Mouse (Mus musculus) embryo, embryonic 11.5 days (tissue): ENCODE data around the gene Sppl3.

ENCODE experiments used
- DNase-seq: peaks from one replicate; pipeline ENCODE4 v3.0.0-alpha.2; 2012; ENCODE audit warnings: low read depth, low spot score

The Sppl3 gene

DNA sequence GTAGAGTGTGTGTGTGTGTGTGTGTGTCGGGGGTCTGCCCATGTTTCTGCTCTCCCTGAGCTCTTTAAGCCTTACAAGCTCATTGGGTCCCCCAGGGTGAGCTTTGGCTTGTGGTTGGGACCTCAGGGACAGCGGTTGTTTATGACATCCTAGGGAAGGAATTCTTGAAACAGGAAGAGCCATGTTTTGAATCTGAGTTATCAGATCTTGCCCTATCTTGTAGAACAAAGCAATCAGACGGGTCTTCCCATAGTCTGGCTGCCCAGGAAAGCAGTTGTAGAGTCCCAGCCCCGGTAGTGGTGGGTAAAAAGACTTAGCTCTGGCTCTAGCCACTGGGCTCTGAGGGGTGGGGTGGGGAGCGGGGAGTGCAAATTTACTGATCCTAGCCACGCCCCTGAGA, 13.6 kb upstream of the Sppl3 start:
- no peak for DNase-seq

DNA sequence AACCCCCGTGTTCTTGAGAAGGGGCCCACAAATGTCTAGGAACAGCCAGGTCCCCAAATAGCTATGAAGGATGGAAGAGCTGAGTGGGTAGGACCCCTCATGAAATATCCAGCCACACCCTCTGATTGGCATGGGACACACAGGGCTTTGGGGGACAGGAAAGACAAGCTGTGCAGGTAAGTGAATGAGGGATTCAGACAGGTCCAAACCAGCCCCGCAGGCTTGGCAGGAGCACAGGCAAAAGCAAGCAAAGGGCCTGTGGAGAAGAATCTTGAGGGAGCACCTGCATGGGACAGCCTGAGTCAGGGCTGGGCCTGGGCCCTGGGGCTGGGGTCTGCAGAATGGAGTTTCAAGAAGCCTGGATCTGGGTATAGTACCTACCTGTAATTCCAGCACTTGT, 10.4 kb upstream of the Sppl3 start:
- DNase-seq = no peak

DNA sequence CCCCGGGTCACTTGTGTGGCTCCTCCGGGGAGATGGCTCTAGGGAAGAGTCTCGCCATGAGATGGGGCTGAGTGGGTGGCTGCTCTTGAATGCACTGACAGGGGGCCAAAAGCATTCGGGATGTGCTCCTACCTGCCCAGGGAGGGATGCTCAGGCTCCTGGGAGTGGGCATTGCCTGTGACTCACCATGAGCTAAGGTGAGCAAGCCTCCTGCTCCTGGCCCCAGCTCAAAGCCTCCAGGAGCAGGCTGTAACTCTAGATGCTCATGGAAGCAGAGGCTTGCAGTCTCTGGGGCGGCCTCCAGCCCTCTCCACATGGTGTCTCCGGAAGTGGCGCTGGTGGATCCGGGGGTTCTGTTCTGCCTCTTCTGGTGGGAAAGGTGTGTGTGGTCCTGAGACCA, 9.5 kb upstream of the Sppl3 start:
- DNase-seq = no peak

DNA sequence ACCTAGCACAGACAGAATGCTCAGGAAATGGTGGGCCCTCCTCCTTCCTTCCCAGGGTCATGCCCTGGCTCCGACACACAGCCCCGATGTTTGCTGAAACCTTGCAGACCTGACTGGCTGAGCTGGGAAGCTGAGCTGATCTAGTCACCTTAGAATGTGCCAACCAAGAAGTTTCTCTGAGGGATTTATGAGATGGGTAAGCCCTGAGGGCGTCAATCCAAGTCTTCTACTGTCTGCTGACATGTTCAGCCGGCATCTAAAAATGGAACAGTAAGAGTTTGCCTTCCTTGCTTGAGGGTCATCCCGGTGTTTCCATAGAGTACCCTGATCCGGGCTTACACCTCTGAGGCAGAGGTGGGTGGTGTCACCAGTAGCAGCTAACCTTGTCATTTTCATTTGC, 8.2 kb upstream of the Sppl3 start:
- no peak for DNase-seq

DNA sequence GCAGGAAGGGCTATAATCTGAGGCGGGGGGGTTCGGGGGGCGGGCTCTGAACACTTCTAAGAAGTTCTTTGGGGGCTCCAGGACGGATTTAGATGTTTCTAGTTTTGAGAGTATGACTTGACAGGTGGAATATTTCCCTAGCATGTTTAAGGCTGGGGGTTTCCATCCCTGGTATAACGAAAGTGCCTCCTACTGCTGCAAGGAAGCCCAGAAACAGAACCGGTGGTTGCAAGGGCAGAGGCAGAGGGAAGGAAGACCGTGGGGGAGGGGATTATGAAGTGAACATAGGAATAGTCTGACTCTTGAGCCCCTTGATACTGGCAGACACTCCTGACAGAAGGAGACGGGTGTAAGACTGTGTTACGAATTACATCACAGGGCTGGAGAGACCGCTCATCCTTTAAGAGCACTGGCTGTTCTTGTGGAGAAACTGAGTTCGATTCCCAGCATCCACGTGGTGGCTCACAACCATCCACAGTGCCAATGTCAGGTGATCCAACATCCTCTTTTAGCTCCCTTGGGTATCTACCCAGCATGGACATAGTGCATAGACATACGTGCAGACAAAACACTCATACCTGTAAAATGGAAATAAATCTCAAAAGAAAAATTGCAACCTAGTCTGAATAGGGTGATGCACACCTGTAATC, 7.6 kb upstream of the Sppl3 start:
- DNase-seq = no peak

DNA sequence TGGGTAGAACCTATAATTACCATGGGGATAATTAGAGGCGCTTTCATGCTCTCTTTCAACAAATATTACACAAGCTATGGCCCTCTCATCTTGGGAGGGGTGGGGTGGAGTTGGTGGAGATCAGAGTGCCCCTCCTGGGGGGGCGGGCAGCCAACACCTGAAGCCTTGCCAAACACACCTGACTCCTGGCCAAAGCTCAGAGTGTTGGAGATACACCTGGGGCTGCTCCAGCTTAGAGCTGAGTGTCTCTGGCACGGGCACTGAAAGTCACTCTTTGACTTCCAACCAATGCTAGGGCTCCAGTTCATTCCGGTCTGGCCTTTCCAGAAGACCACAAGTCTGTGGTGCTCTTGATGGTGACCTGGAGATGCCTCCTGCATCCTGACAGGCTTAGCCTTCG, 3.2 kb upstream of the Sppl3 start:
- no peak for DNase-seq

DNA sequence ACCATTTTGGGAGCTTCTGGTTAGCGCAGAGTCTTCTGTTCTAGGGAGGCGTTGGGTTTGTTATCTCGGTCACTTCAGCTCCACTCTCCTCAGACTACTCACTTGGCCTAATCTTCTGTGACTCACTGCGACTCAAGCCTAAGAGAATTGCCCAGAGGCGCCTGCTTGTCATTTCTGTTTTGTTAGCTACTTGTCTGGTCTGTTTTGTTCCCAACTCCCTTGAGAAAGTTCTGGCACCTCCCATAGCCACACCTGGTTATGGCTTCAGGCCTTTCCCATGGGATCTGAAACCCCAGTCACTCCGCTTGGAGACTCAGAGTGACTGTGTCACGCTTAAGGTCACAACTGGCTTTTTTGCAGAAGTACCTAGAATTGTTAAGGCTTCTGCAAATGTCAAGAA, 2.6 kb upstream of the Sppl3 start:
- DNase-seq = no peak

DNA sequence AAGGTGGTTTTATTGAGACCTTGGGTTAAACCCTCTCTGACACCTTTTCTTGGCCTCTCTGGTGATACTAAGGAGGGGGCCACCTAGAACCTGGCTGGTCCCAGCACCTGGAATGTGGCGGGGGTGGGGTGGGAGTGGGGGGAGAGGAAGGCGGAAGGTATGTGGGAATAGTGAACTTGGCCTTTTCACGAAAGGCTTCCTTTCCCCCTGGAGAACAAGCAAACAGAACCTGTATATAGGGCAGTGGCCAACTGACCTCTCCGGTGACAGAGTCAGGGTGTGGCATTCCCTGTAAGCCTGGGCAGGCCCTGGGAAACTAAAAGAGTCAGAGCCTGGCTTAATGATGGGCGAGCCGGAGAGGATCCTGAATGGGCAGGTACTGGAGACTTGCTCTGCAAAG, 1.8 kb upstream of the Sppl3 start:
- DNase-seq = no peak

DNA sequence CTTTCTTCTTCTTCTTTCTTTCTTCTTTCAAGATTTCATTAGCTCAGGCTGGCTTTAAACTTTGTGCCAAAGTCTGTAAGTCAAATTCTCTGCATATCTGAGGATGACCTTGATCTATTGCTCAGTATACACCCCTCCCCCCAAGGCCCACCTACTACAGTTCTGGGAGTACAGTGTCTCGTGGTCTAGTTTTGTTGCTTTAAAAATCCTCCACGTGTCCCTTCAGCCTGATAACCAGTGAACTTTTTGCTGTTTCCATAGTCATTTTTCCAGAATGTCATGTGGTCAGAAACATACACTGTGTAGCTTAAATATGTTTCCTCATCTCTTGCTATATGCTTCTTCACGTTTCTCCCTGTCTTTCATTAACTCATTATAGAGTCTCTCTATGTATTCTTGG, 976 bp upstream of the Sppl3 start:
- no peak for DNase-seq

DNA sequence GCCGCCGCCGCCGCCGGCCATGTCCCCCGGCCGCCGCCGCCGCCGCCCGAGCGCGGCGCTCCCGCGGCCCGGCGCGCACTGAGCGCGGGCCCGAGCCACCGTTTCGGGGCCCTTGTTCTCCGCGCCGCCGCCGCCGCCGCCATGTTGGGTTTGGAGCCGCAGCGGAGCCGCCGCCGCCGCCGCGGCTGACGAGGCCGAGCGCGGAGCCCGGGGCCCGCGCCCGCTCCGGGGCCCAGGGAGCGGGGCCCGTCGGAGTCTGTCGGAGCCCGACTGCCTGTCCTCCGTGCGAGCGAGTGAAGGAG, 231 bp downstream of the Sppl3 start:
- DNase-seq = no peak

DNA sequence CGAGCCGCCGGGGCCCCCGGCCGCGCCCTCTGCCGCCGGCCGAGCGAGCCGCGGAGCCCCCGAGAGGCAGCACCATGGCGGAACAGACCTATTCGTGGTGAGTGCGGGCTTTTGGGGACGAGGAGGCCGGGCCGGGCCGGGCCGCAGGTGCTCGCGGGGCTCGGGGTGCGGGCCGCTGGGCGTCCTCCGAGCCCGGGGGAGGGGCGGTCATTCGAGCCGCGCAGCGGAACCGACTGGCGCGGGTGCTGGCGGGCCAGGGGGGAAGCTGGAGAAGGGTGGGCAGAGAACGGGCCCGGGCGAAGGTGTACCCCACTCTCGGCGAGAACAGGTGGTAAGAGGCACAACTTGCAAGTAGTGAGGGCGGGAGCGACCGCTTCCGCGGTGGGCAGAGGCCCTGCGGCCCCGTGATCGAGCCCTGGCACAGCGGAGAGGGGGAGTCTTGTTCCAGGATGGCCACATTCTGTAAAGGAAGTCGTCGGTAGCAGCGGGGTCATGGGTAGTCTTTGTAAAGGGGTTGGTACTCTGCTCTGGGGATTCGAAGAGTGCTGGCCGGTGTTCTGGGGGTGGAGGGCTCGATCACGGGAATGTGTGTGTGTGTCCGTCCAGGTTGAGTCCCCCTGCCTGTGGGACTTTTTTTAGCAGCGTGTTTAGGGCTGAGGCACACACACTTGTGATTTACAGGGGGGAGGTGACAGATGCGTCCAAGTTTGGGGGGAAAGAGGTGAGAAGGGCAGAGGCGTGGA, 753 bp downstream of the Sppl3 start:
- peak; percentile 20 for DNase-seq

DNA sequence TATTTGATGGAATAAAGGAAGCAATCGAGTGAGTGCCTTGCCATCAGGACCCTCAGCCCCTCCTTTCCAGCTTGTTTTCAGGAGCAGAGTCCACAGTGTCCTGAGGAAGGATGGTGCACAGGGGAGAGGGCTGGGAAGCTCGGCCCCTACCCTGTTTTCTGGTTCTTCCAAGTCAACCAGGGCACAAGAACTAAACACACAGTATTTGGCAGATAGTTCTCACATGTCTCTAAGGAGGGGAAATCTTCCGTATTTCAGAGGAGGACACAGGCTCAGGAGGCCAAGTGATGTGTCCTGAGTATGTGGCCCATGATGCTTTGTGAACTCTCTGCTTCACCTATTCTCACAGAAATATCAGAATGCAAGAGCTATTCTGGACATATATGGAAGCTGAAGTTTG, 2.5 kb downstream of the Sppl3 start:
- no peak for DNase-seq

DNA sequence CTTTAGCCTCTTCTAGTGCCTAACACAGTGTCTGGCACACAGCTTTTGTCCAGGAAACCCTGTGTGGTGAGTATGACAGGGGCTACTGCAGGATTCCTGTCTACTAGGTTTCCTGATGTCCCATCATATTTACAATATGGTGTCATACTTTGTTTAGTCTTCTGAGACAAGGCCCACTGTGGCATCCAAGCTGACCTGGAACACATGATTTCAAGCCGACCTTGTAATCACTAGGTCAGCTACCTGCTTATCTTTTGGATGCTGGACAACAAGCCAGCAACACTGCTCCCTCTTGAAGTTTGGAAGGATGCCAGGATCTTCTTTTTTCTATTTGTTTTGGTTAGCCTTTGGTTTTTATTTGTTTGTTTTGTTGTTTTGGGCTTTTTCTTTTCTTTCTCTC, 3.6 kb downstream of the Sppl3 start:
- DNase-seq = no peak

DNA sequence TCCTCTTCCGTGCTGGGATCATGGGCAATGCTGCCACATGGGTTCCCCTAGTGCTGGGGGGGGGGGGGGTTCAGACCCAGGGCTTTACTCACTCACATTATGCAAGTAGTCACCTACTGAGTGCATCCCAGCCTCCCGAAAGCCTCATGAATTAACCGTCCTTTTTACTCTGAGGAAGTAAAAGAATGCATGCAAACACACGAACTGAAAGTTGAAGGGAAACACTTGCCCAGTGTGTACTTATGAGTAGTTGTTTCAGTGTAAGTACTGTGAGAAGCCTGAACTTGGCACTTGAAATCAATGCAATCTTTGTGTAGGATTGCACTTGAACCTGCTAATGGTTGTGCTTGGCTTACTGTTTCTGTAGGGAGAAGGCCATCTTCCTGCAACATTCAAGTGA, 4.2 kb downstream of the Sppl3 start:
- no peak for DNase-seq

DNA sequence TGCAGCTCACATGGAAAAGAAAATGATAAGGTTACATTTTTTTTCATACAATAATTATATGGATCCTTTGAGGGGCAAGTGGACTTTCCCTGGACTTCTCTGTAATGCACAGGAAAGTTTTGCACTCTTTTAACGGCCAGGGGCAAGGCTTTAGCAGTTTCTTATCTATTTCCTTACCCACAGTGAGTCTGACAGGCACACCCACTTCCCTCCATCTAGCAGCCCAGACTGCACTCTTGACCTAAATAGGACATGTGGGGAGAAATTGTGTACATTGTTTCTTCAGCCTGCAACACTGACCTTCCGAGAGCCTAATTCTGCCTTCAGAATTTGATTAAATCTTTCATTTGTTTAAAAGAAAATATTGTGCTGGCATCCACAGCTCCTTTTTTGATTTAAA, 7.3 kb downstream of the Sppl3 start:
- DNase-seq = no peak

DNA sequence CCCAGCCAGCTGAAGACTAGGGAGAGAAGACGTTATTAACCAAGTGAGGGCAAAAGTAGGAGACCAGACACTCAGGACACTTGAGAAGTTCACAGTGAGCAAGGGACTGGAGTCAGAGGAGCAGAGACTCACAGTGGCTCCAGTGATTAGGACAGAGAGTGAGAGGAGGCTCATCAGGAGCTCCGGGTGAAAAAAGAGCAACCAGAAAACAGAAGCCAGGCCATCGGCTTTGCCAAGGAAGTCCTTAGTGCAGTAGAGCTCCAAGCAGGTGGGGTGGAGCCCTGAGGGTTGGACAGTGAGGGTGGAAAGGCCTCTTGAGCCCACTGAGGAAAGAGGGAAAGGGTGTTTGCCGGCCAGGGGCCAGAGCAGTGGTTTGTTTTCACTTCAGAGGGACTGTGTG, 7.9 kb downstream of the Sppl3 start:
- no peak for DNase-seq

DNA sequence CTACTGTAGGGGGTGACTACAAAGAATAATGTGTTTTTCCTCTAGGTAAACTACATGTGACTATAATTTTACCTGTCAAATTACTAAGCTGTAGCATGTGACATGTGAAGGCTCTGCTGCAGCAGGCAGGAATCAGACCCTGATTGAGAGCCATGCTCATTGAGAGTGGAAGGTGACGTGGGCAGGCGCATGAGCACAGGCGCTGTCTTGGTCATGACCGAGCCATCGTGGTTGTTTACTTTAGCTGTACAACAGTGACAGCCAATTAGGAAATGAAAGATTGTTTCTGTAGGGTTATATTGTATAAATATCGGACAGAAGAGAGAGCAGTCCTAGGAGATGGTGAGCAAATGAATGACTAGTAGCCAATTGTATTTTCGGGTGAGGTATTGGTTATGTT, 11.1 kb downstream of the Sppl3 start:
- no peak for DNase-seq

DNA sequence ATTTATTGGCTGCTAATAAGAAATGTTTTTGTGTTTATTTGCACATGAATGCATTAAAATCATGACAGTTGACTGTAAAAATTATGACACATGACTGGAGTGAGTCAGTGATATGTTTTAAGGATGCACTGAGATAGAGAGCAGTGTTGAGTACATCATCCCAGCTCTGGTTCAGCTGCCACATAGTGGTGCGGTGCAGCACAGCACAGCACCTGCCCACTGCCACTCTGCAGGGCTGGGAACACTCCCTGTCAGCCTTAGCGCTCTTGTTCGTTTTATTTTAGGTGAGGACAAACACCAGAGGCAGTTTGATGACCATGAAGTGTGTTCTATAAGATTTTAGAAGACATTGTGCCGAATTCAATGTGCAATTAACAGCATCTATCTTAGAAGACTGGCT, 15.2 kb downstream of the Sppl3 start:
- DNase-seq = no peak

DNA sequence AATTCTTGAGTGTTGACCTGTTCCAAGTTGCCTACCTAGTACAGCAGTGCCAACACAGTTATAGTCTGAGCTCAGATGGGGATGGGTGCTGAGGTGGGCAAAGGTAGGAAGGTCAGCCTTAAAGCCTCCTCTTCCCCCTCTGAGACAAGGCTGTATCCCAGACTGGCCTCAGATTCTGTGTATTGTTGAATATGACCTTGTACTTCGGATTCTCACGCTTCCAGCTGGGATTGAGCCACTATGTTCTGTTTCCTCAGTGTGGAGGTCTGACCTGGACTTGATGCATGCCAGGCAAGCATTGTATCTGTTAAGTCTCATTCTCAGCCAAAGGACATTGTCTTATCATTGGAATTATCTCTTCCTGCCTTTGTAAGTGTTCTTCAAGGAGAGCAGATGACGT, 16.2 kb downstream of the Sppl3 start:
- DNase-seq = no peak

DNA sequence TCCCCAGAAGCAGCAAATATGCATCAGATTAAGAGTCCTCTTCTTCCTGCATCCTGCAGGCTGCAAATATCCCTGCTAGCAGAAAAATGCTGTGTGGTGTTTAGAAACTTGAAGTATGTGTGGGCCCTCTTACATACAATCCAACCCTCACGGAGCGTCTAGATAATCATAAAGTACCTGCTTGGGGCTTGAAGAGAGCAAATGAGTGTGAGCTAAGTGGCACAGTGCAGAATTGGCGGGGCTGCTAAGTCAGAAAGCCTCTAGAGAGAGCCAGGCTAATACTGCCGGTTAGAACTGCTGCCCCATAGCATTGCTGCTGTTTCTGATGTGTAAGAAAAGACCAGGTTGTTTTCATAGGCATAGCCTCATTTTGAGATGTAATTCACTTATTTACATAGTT, 18.0 kb downstream of the Sppl3 start:
- no peak for DNase-seq

DNA sequence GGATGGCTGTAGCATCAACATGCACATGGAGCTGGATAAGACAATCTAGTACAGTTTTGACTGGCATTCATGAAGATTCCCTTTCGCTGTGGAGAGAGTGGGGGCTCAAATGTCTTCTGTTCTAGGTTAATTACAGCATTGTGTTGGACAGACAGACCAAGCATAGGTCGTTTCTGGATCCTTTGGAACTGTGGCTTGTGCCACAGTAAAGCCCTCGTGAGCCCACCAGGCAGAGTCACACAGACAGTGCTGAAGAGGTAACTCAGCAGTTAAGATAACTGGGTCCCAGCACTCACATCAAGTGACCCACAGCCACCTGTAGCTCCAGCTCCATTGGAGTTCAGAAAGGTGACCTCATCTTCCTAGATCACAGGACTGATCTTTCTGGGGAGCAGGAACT, 18.6 kb downstream of the Sppl3 start:
- no peak for DNase-seq

DNA sequence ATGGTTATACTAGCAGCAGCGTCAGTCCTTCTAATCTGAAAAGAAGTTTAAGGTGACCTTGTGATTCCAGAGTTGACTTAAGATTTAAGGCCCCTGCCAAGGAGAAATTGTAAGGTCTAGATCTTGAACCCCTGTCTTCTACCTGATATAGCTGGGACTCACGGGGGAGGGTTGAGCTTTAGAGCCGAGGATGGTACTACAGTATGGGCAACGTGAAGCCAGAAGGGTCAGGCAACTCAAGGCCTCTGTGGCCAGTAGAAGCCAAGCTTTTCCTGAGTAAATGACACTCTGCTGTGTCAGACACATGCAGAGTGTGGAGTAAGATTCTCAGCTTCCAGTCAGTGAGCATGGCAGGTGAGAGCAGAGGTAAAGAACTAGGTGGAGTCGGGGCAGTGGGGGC, 20.6 kb downstream of the Sppl3 start:
- DNase-seq = no peak

DNA sequence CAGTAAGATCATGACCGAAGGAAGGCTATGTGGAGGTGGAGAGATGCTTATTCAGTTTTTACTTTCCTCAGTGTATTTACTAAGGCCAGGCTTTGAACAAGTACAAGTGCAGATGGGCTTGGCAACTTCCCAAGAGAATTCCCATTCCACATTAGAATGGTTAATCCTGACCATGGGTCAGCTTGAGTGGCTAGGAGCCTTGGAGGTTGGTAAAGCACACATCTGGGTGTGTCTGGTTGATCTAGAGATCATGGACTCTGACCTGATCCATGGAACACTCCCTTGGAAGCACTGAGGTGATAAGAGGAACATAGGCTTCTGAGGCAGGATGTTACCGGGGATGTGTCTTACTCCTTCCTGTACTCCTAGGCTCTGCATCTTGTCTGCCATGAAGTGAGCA, 21.7 kb downstream of the Sppl3 start:
- no peak for DNase-seq

DNA sequence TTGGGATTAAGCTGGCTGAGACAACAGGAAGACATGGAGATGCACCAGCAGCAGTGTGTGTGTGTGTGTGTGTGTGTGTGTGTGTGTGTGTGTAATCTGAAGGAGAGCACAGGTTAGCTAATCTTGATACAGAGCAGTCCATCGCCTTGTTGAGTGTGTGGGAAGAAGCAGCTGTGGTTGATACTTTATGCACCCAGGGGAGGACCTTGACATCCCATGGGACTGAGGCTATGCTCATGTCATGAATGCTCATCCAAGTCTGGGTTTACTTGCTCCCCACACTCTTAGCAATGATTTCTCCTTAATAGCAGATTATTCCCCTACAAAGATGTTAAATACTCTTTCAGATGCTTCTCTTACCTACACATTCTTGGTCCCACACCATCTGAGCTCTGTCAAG, 24.3 kb downstream of the Sppl3 start:
- DNase-seq = no peak
